9 mouse cellular contexts compared by ENCODE assay signal in genomic region chr8:80830141-80830540, GRCm38 (mm10). TPM values are rescaled to one million over a fixed set of nuclear protein-coding genes. Genes with fewer than 3 reads are reported as not detected.
DNase-seq lines count a peak whose midpoint lies in the region; ATAC-seq and TF ChIP-seq lines count a peak whose summit lies in the region.
"Had no signal": no experiment of that assay in that cellular context is flagged by ENCODE, and none has a peak within 500 bp of the region (broad histone marks: within the 10 kb centered on the region; RNA-seq: fewer than 3 reads in every experiment).

No protein-coding gene starts in this region.

- ATAC-seq in heart, embryonic 11.5 days (replicated peaks; ENCODE audit: insufficient number of reproducible peaks, low FRiP score, low TSS enrichment) = no peak
- no peak for ATAC-seq in lung, postnatal 0 days
- ATAC-seq in forebrain, postnatal 0 days = no peak
- ATAC-seq in neural tube, embryonic 13.5 days (ENCODE audit: low read depth) = 0 out of 2 replicates have a peak, but pooled peaks have one; percentile 6

- H3K27me3 ChIP-seq in heart, embryonic 11.5 days (ENCODE audit: control insufficient read depth, insufficient read depth, low read length) = no peaks in the 10 kb centered on the region
- no peaks in the 10 kb centered on the region for H3K27me3 ChIP-seq in lung, postnatal 0 days (replicated peaks; ENCODE audit: insufficient read depth, low read length)
- H3K27me3 ChIP-seq in forebrain, postnatal 0 days (ENCODE audit: insufficient read depth, low read length) = no peaks in the 10 kb centered on the region
- no peaks in the 10 kb centered on the region for H3K27me3 ChIP-seq in neural tube, embryonic 13.5 days
- H3K27me3 ChIP-seq: CH12.LX had no signal

- peak overlapping the region; percentile 10; the same call in 1 of the 2 replicates for H3K4me2 ChIP-seq in heart, embryonic 11.5 days
- H3K4me2 ChIP-seq in lung, postnatal 0 days (replicated peaks; ENCODE audit: low read depth, low read length) = no peak overlapping the region
- H3K4me2 ChIP-seq in forebrain, postnatal 0 days (ENCODE audit: low read depth) = peak overlapping the region; percentile 11; the same call in 1 of the 2 replicates
- peak overlapping the region; percentile 15 for H3K4me2 ChIP-seq in neural tube, embryonic 13.5 days

- H3K4me1 ChIP-seq in heart, embryonic 11.5 days (ENCODE audit: control insufficient read depth, insufficient read depth, low read length) = peaks cover 39% of the 10 kb centered on the region
- H3K4me1 ChIP-seq in lung, postnatal 0 days (ENCODE audit: insufficient read depth, low read depth, low read length) = peaks cover 13% of the 10 kb centered on the region; the same call in 1 of the 2 replicates
- 0 out of 2 replicates have a peak, but pooled peaks cover 15% of the 10 kb centered on the region for H3K4me1 ChIP-seq in forebrain, postnatal 0 days (ENCODE audit: insufficient read depth)
- peaks cover 57% of the 10 kb centered on the region for H3K4me1 ChIP-seq in neural tube, embryonic 13.5 days (replicated peaks)

- TF ChIP-seq CTCF in lung, postnatal 0 days (IDR thresholded peaks at IDR 0.05) = no peak
- TF ChIP-seq CTCF in forebrain, postnatal 0 days (IDR thresholded peaks at IDR 0.05; ENCODE audit: low read depth) = no peak

- DNase-seq in heart, adult 9 months (ENCODE audit: low spot score in 2 of 2) = no peak
- no peak for DNase-seq in lung, postnatal 0 days (ENCODE audit: low spot score)
- DNase-seq in lung, postnatal 25 days (ENCODE audit: low spot score) = no peak
- DNase-seq in forebrain, postnatal 0 days = no peak
- no peak for DNase-seq in embryo, embryonic 10 days (ENCODE audit: low spot score)
- DNase-seq in adipocyte (ENCODE audit: low spot score) = no peak

- peak overlapping the region; percentile 60 for H3K27ac ChIP-seq in heart, embryonic 11.5 days (ENCODE audit: low read depth, low read length)
- H3K27ac ChIP-seq in lung, postnatal 0 days (ENCODE audit: low read length) = peak overlapping the region; percentile 26; the same call in 1 of the 2 replicates
- no peak overlapping the region for H3K27ac ChIP-seq in forebrain, postnatal 0 days (ENCODE audit: low read depth, low read length)
- H3K27ac ChIP-seq in neural tube, embryonic 13.5 days (replicated peaks) = peak overlapping the region; percentile 70

- H3K9ac ChIP-seq in heart, embryonic 11.5 days (ENCODE audit: low read depth, low read length) = no peak overlapping the region
- no peak overlapping the region for H3K9ac ChIP-seq in lung, postnatal 0 days (replicated peaks; ENCODE audit: low read depth)
- no peak overlapping the region for H3K9ac ChIP-seq in forebrain, postnatal 0 days
- peak overlapping the region; percentile 4; the same call in 1 of the 2 replicates for H3K9ac ChIP-seq in neural tube, embryonic 13.5 days

- H3K36me3 ChIP-seq in heart, embryonic 11.5 days (ENCODE audit: control insufficient read depth, insufficient read depth, low read length) = no peaks in the 10 kb centered on the region
- H3K36me3 ChIP-seq in lung, postnatal 0 days (ENCODE audit: insufficient read depth, low read length) = no peaks in the 10 kb centered on the region
- H3K36me3 ChIP-seq in forebrain, postnatal 0 days (ENCODE audit: insufficient read depth) = no peaks in the 10 kb centered on the region
- H3K36me3 ChIP-seq in neural tube, embryonic 13.5 days = no peaks in the 10 kb centered on the region

- no peak for TF ChIP-seq EP300 in lung, postnatal 0 days (IDR thresholded peaks at IDR 0.05)

- WGBS in heart, embryonic 11.5 days (ENCODE audit: insufficient replicate concordance) = 54% methylated on average over 7 of the region's 7 CpGs
- 44% methylated on average over 7 of the region's 7 CpGs for WGBS in lung, postnatal 0 days
- 27% methylated on average over 7 of the region's 7 CpGs for WGBS in forebrain, postnatal 0 days
- WGBS in neural tube, embryonic 13.5 days = 44% methylated on average over 7 of the region's 7 CpGs

- H3K9me3 ChIP-seq in heart, embryonic 11.5 days (replicated peaks; ENCODE audit: control insufficient read depth, low read length) = no peaks in the 10 kb centered on the region
- no peaks in the 10 kb centered on the region for H3K9me3 ChIP-seq in lung, postnatal 0 days (ENCODE audit: low read length)
- H3K9me3 ChIP-seq in forebrain, postnatal 0 days (ENCODE audit: low read length) = no peaks in the 10 kb centered on the region
- H3K9me3 ChIP-seq in neural tube, embryonic 13.5 days = no peaks in the 10 kb centered on the region

- no peak overlapping the region for H3K4me3 ChIP-seq in heart, embryonic 11.5 days (ENCODE audit: low read depth, low read length)
- no peak overlapping the region for H3K4me3 ChIP-seq in lung, postnatal 0 days (ENCODE audit: low read depth, low read length)
- H3K4me3 ChIP-seq in forebrain, postnatal 0 days (ENCODE audit: low read depth, low read length) = no peak overlapping the region
- H3K4me3 ChIP-seq in neural tube, embryonic 13.5 days = no peak overlapping the region

RNA-seq across cellular contexts. Expression of gene Gab1, which starts 50.2 kb away (rescaled TPM):
- polyA plus RNA-seq in heart, embryonic 11.5 days (2014; fragmentation: Nextera tagmentation; extraction: Ambion mirVana) = 35.0 and 41.4 TPM in 2 replicates
- polyA plus RNA-seq in lung, postnatal 0 days (2015; fragmentation: Nextera tagmentation; extraction: Ambion mirVana) = 16.9 and 18.9 TPM in 2 replicates
- 10.7 and 15.7 TPM in 2 replicates for total RNA-seq in forebrain, postnatal 0 days (2014; rRNA removed)
- 7.5 and 9.8 TPM in 2 replicates for polyA plus RNA-seq in forebrain, postnatal 0 days (2015; fragmentation: Nextera tagmentation; extraction: Ambion mirVana)
- 12.8 and 14.2 TPM in 2 replicates for polyA plus RNA-seq in neural tube, embryonic 13.5 days (2015; fragmentation: Nextera tagmentation; extraction: Ambion mirVana)
